Mouse (Mus musculus) T-helper 1 cell (primary cell): ENCODE measurements at regions not wholly inside any gene's neighbourhood (a gene's known extent, or its start where the extent isn't known, plus 50 kb on each side); places are given as distances from the start of the nearest gene placed in this dataset.

Experiments
- in situ Hi-C: fragments of 300-600 bp; cut with MboI, MseI; formaldehyde crosslinking; loops from one replicate; pipeline ENCODE4 v1.15.1; 2025; ENCODE audit warnings: high pct_unique_total_duplicates

- in situ Hi-C loops, result no loop called here
Measured at GRCm38 (mm10) chr7:129049726-129050125, 207.1 kb upstream of the Plpp4 start.

- in situ Hi-C loops, result no loop called here
Measured at GRCm38 (mm10) chr7:129050675-129051074, 206.2 kb upstream of the Plpp4 start.

GRCm38 (mm10) chr7:129066891-129067290 is 189.9 kb upstream of the Plpp4 start:
- in situ Hi-C loops, result no loop called here

GRCm38 (mm10) chr7:129068137-129068536 is 188.7 kb upstream of the Plpp4 start:
- in situ Hi-C loops, result no loop called here

GRCm38 (mm10) chr7:129079786-129080185 is 177.0 kb upstream of the Plpp4 start:
- in situ Hi-C loops, result no loop called here

GRCm38 (mm10) chr7:129091441-129091840 is 165.4 kb upstream of the Plpp4 start:
- in situ Hi-C loops, result no loop called here

- in situ Hi-C loops, result no loop called here
Measured at GRCm38 (mm10) chr7:129096374-129097069, 160.3 kb upstream of the Plpp4 start.

- in situ Hi-C loops, result no loop called here
Measured at GRCm38 (mm10) chr7:129102437-129102836, 154.4 kb upstream of the Plpp4 start.

- in situ Hi-C loops, result loop anchor here (10.0 kb wide), 1 partner anchor 1481 kb away; no protein-coding TSS in a partner anchor
Measured at GRCm38 (mm10) chr7:129134176-129134575, 122.7 kb upstream of the Plpp4 start.

GRCm38 (mm10) chr7:129134661-129135215 is 122.1 kb upstream of the Plpp4 start:
- in situ Hi-C loops, result loop anchor here (10.0 kb wide), 1 partner anchor 1480 kb away; no protein-coding TSS in a partner anchor

GRCm38 (mm10) chr7:129137303-129137990 is 119.4 kb upstream of the Plpp4 start:
- in situ Hi-C loops, result loop anchor here (10.0 kb wide), 1 partner anchor 1477 kb away; no protein-coding TSS in a partner anchor

GRCm38 (mm10) chr7:129141942-129142598 is 114.8 kb upstream of the Plpp4 start:
- in situ Hi-C loops, result no loop called here

- in situ Hi-C loops, result no loop called here
Measured at GRCm38 (mm10) chr7:129142599-129142949, 114.3 kb upstream of the Plpp4 start.

GRCm38 (mm10) chr7:129155577-129155976 is 101.3 kb upstream of the Plpp4 start:
- in situ Hi-C loops, result no loop called here

- in situ Hi-C loops, result no loop called here
Measured at GRCm38 (mm10) chr7:129169971-129170370, 86.9 kb upstream of the Plpp4 start.

- in situ Hi-C loops, result no loop called here
Measured at GRCm38 (mm10) chr7:129190933-129191332, 65.9 kb upstream of the Plpp4 start.

- in situ Hi-C loops, result no loop called here
Measured at GRCm38 (mm10) chr7:129207029-129207428, 49.8 kb upstream of the Plpp4 start.
